Mouse (Mus musculus): Measurements from ENCODE around the gene Prkn. TPM values are rescaled to one million over a fixed set of nuclear protein-coding genes. Genes with fewer than 3 reads are reported as not detected.

Gene Prkn
- total RNA-seq, 2 experiments from 2014 or later: 12.2 to 12.9 TPM

DNA sequence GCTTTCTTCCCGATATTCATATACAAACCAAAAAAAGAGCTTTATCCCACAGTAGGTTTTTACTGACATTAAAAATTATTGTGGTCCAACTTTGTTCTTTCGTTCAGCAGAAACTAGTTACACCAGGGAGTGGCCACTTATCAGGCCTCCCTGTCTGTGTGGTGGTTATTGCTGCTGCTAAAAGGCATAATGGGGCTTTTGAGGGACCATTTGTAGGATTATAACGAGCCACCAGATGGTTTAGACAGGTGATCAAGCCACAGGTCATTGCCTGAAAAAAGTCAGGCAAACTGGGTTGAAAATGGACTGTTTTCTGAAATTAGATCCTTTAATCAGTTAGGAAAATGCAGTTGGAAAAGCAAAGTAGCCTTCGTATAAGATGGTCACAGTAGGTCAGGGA lies 444.1 kb downstream of the Prkn start:
- DNase-seq: no peak

- DNase-seq: no peak
Observed at GRCm38 (mm10) chr17:11290183-11290582, 450.0 kb downstream of the Prkn start.

DNA sequence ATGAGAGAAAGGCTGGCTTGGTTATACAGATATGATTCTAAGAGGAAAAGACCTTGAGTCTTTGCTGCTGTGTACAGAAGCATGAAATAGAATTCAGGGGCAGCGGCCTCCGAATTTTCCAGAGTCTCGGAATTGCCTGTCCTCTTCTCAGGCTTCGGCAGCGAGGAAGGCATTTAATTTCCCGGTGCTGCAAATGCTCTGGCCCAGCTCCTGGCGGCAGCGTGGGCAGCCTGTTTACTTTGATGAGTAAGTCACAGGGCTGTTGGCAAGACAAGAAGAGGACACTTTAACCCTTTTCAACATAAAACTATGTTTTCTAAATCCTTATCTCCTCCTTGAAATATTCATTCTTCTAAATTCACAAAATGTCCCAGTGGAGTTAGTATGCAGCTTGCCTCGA lies 462.9 kb downstream of the Prkn start:
- DNase-seq: no peak

DNA sequence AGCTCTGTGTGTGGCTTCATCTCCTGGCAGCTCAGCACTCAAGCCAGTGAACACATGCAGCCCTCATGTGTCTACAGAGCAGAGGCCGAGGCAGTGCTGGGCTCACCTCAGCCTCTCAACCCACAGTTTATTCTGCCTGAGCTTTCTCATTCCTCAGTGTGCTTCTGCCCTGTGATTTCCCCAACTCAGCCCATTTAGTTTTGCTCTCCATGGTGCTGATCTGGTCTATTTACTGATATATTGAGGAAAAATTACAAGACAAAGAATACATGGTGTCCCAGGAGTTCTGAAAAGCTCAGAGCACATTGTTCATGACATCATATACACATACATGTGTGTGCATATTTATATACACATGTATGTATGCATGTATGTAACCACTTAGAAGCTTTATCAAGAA lies 469.7 kb downstream of the Prkn start:
- DNase-seq: no peak

GRCm38 (mm10) chr17:11314163-11314562 lies 474.0 kb downstream of the Prkn start:
- DNase-seq: no peak

DNA sequence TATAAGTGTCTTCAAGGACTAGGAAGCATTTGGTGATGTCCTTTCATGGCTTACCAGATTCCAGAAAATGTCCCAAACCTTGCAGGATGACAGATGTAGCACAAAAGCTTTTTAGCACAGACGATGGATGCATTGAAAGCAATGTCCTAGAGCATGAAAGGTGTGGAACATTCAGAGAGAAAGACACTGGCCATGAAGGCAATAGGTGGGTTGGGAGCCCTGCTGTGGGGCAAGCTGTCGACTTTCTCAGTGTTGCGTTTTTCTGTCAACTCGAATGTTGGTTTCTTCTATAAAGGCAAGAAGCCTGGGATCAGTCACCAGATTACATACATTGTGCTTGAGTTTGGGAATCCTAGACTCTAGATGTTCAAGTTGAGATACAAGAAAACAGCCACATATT lies 475.5 kb downstream of the Prkn start:
- no peak for DNase-seq

DNA sequence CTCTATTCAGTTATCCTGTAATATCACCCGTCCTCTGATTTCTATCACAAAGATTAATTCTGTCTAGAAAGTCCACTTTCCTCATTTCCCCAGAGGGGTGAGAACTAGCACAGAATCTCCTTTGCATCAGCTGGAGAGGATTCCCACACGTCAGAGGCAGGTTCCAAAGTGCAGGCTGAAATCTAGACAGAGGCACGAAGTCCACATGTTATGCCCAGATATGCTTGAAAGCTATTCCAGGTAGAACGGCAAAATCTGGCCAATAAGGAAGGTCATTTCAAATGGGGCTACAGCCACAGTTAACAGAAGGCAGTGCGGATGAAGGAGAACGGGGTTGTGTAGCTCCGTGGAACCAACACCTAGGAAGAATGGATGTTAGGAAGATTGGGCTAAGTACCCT lies 478.8 kb downstream of the Prkn start:
- DNase-seq: no peak

DNA sequence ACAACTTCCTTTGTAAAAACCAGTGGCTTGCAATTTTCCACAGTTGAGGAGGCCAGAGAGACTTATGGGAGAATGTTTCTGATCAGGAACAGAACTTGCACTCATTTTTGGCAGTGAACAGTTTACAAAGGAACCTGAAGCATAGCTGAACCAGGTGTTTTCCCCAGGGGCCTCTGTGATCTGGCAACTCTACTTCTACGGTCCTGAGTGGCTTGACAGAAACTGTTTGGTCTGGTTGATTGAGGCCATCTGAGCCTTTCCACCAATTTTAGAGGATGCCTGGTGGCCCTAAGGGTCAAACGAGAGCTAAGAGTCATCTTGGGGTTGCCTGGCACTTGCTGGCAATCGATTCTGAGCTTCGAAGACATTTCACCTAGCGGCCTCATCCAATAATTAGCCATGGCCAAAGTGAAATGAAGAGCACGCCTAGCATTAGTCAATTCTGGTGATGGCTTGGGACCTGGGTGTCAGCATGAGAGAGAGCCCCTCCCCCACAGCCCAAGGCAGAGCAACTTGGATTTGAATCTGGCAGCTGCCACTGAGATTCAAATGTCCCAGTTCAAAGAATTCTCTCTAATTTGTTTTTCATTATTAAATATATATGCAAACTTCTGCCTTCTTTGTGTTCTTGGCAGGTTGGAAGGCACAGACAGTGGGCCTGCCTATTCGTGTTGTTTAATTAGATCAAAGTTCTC lies 479.6 kb downstream of the Prkn start:
- no peak for DNase-seq

GRCm38 (mm10) chr17:11332081-11332480 lies 491.9 kb downstream of the Prkn start:
- DNase-seq: no peak

DNA sequence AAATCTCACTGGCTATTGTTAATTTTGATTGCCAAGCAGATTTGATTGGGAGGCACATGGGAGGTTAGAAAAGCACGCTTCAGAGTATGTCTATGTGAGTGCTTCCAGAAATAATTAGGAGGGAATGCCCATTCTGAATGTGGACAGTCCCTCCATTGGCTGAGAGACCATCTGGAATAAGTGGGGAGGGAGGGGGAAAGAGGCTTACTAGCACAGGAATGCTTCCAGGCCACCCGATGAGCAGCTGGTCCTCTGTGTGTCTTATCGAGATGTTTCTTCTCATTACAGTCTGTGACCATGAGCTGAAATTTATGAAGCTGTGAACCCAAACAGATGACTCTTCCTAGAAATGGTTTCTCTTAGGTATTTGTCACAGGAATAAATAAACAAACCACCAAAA lies 493.6 kb downstream of the Prkn start:
- no peak for DNase-seq

DNA sequence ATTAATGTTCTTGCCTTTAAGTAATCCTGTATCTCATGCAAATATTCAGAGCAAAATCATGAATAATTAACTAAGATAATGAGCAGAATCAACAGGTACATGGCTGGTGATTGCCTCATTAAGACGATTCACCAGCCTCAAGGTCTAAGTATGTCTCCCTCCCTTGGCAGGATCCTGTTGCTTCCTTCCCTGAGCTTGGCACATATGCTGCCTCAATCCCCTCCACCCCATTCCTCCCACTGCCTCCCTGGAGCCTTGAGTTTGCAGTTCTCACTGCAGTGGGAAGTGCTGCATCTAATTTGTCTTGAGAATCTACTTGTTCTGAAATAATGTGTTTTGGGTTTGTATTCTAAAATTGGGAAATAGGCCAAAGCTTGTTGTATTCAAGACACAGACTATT lies 496.0 kb downstream of the Prkn start:
- no peak for DNase-seq

DNA sequence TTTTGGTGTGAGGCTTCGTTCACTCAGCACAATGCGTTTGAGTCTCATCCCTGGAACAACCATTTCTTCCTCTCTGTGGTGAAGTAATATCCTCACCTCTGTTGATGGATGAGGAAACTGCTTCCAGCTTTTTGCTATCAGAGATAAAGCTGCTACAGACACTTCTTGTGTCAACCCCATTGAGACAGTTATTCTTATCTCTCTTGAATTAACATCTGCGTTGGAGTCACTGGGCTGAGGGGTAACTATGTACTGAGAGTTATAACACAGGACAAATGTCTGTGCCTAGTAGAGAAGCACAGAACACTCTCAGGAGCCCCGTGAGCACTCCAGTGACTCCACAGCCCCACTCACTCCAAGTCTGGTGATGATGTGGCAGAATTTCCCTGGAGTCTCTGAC lies 500.2 kb downstream of the Prkn start:
- no peak for DNase-seq

GRCm38 (mm10) chr17:11346310-11346709 lies 506.1 kb downstream of the Prkn start:
- DNase-seq: no peak

DNA sequence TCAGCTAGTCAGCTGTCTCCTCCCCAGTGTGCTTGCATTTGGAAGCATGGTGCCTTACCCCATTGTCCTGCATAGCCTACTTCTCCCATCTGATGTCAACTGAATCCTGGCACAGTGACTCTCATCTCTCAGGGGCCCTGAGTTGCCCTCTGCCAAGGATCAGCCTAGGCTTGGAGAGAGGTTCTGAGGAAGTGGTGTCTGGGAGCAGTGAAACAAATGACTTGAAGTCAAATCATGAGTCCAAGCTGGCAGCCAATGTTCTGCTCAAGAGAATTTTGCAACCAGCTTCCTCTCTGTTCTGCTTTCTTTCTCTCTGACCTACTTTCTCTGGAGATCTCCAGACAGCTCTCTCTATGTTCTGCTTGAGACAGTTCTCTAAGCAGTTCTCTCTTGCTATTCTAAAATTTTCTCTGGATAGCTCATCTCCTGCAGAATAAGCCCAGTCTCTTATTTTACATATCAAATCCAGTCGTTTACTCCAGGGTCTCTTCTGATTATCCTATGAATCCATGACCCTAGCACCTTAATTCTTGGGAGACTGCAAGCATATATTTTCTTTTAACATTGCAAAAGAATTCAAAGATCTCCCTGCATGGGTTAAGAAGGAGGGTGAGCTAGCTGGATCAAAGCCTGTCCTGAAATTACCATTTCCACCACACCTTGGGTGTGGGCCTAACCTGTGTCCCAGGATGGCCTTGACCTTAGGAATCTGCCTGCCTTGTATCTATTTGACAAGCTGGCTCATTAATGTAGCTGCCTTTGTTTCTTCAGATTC lies 512.8 kb downstream of the Prkn start:
- DNase-seq: peak; percentile 10

- no peak for DNase-seq
Observed at GRCm38 (mm10) chr17:11353553-11353945, 513.4 kb downstream of the Prkn start.

GRCm38 (mm10) chr17:11354348-11354747 lies 514.2 kb downstream of the Prkn start:
- no peak for DNase-seq

GRCm38 (mm10) chr17:11375461-11375860 lies 535.3 kb downstream of the Prkn start:
- DNase-seq: no peak

DNA sequence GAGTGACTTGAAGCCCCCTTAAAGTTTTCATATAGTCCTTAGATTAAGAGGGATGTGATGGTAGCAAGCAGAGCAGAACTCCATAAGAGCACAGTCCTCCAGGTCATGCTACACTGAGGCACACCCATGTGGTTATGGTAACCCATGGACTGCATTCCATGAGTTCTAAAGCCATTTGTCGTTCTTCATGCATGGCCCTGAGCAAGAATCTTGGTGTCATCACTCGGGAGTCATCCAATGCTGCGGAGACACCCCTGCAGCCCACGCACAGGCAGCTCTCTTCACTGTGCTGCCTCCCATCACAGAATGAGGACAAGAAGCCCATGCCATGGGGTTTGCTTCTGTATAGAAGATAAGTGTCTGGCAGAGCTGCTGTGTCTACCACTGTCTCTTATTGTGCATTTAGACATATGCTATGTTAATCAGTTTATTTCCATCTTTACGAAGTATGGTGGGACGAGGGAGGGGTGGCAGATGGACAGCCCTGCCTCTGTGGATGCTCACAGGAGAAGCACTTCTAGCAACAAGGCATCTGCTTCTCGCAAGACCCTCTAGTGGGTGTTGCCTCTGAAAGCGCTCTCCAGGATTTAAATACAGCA lies 543.3 kb downstream of the Prkn start:
- DNase-seq: no peak

DNA sequence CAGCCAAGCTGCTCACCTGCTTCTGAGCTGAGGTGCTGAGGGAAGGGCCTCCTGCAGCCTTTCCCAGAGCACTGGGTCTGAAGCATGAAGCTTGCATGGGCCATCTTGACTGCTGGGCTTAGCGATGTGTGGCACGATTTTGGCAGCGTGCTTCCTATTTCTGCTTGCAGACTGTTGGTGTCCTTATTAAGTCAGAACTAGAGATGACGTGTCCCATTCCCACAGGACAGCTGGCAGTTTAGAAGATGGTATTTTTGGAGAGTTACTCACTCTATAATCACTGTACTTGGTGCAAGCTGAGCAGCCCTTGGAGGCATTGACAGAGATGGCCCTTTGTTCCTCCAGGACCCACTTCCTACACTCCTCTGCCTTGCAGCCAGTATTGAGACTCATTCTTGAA lies 545.1 kb downstream of the Prkn start:
- no peak for DNase-seq

GRCm38 (mm10) chr17:11392622-11393294 lies 552.6 kb downstream of the Prkn start:
- no peak for DNase-seq

DNA sequence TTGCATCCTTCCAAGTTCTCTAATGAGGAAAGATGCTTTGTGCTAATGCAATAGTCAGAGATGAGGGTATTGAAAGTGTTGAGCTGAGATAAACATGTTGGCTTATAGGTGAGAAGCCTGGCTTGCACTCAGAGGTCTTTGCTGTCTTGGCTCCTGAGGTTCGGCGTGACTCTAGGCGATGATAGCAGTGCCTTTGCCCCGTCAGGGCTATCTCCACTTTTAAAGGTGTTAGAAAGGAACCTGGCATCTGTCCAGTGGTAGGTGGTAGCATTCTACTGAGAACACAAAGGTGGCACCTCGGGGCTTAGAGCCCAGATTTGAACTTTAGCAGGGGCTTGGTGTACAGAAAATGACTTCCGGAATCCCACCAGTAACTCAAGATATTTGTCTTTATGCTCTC lies 554.4 kb downstream of the Prkn start:
- DNase-seq: no peak

DNA sequence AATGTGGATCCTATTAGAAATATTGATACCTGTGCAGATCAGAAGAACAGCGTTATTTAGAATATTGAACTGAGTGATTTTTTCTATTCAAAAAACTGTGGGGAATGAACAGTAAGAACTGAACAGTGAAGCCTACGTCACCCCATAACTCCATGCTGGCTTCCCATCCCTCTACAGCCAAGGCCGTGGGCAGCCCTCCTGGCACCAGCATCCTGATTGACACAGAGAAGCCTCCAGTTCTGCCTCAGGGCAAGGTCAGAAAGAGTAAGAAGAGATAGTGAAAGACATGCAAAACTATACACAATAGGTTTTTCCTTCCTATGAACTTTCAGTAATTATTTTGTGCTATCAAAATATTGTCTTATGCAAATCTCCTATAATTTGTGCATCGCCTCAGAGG lies 557.5 kb downstream of the Prkn start:
- DNase-seq: no peak

Measured in gastrocnemius, postnatal 25 days (tissue).